Mouse (Mus musculus) retina, embryonic 14.5 days (tissue): ENCODE measurements around the gene Lrp3.
A peak's percentile ranks its signal among the peaks of the same experiment; 100 is the strongest.

ENCODE experiments used
- DNase-seq: peaks from one replicate; pipeline ENCODE4 v3.0.0-alpha.2; 2015; ENCODE audit warnings: low spot score

Gene Lrp3

DNA sequence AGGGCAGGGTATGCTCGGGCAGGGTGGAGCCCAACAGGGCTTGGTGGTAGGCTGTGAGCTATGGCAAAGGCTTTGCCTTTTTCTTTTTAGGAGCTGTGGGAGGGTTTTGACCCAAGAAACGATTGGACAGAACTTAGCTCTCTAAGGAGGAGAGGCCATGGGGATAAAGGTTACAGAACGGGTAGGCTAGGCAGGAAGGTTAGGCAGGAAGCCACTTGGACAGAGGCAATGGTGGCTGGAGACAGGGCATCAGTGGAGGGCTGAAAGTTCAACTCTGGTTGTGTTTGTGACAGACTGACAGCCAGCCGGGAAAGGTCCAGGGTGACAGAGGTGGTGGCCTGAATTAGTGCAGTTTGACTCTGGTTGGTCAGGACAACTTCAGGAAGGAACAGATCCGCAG, 25.6 kb downstream of the Lrp3 start:
- DNase-seq = no peak

DNA sequence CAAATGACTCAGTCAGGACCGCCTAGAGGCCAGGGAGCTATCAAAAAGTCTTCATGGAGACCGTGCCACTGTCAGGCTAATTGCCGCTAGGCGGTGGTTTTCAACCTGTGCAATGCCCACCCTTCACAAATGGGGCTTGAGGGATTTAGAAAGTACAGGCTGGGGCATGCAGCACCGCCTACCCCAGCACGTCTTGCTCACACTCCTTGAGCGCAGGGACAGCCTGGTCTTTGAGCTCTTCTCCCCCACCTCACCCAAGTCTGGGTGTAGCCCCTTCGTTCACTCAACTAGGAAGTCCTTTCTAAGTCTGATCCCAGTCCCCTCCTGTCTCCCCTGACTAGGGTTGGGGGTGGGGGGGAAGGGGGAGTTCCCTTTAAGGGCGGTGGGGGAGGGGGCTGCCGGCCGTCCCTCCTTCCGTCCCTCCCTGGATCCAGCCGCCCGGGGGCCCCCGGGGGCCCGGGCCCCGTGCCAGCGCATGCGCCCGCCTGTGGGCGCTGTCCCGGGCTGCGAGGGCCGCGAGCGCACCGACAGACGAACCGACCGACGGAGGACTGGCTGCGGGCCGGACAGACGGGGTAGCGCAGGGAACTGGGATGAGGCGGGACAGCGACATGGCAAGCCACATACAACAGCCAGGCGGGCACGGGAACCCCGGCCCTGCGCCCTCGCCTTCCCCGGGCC, 29.3 kb downstream of the Lrp3 start, which contains the start of gene Slc7a10:
Gene Slc7a10, plus strand, starts transcription at position 497 of the 681 bp plus-strand sequence.
- peak; percentile 49 for DNase-seq

DNA sequence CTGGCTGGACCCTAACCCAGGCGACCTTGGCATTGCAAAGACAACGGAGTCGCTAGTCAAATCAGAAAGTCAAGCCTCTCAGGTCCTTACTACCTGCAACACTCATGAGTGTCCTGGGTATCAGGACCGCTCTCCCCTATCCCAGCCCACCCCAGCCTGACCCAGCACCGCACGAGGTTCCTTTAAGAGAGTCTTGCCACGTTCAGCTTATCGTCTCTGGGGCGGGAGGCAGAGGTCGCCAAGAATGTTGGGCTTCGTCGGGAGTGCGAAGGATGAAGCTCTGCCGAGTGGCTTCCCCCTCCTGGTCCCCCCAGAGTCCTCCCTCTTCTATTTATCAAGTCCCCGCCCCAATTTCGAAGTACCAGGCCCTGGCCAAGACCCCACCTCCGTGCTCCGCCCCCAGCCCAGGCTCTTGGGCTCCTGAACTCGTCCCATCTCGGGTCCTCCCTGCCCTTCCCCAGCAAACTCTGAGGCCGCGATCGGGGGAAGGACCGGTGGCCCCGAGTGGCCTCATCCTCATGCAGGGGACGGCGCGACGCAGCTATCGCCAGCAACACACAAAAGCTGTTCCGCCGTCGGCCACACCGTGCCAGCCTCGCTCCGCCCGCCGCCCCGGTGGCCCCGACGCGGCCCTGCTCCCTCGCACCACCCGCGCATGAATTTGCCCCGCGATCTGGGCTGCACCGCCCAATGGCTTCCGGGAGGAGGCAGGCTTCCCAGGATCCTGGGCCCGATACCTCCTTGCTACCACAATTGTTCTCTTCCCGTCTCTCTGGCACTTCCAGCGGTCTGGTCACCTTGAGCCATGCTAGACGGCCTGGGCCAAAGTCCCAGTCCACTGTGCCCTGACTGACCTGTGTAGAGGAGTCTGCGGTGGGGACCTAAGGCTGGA, 30.2 kb downstream of the Lrp3 start:
- peak; percentile 67 for DNase-seq

DNA sequence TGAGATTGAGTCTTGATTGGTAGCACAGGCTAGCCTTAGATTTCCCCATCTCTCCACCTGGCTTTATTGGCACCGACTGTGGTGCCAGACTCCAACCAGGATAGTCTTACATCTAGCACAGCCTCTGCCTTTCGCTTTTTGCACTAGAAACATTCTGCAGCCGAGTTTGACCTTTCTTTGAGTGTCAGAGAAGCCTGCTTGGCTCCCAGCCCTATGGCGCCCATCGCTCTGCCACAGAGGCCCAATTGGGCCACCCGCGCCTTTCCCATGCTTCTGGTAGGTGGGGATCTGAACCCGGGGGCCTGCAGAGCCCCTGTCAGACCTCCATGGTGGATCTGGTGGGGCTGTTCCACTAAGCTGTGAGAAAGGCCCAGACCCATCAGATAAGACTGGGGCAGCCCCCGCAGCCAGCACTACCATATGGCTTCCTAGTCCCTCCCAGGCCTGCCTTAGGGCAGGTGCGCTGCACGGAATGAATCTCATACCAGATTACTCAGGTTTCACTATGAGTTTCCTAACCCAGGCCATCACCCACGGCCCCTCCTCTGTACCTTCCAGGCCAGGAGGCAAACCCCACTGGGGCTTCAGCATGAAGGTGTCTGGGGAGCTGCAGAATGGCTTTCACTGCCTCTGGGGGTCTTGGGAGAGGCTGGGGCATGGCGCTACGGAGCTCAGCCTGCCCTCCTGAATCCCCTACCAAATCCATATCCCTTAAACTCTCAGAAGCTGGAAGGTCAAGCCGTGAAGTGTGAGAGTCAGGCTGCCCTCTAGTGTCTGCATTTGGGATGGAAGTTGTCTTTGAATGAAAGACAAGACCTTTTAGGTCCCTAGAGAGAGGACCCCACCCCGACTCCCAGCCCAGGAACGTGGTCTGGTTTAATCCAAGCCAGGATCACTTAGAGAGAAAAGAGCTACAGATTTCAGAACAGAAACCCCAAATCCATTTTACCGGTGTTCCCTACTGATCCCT, 38.6 kb downstream of the Lrp3 start:
- peak; percentile 80 for DNase-seq

DNA sequence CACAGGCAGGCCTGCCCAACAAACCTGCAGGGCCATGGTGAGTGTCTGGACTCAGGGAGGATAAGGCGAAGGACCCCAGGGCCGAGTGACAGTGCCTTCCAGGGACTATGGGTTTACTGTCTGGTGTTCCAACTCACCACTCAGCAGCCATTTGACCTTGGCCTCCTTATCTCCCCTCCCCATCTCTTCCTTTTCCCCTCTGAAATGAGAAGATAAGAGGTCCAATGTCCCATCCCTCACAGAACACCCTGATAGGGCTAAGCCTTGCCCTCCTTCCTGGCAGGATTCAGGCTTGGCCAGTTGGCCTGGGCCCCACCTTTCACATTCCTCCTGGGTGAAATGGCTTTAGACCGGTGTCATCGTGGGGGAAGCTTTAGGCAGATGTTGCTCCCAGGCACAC, 39.8 kb downstream of the Lrp3 start:
- no peak for DNase-seq

DNA sequence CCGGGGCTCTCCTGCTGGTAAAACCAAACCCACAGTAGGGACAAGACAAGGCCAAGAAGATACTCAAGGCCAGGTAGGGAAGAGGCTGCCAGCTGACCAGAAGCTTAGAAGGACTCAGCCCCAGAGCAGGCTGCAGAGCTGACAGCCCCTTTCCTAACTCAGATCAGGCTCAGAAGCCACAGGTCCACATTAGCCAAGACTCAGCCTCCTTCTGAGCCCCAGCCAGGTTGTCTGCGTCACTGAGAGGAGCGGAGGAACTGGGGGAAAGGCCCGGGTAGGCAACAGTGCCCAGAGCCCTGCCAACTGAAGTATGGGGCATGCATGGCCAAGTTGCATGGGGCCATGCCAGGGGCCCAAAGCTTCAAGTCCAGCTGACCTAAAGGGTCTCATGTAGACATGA, 42.8 kb downstream of the Lrp3 start:
- DNase-seq = no peak

DNA sequence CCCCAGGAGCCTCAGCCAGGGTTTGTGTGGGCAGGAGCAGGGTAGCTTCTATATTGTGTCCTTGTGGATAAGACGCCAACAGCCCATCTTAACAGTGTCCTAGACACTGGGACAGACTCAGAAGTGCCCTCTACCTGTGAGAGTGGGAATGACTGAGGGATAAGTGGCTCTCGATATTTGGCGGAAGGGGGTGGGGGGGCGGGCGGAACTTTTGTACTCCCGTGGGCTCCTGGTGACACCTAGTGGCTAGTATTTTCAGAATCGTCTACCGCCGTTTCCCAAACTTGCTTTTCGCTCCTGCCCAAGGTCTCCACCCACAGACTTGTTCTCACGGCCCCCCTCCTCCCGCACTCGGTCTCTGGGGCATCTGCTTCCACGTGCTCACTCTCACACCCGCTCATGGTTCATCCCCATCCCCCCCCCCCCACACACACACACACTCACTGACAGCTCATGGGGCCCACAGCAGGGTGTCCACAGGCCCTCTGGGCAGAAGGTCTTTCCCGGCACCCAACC, 43.4 kb downstream of the Lrp3 start:
- DNase-seq = peak; percentile 96

DNA sequence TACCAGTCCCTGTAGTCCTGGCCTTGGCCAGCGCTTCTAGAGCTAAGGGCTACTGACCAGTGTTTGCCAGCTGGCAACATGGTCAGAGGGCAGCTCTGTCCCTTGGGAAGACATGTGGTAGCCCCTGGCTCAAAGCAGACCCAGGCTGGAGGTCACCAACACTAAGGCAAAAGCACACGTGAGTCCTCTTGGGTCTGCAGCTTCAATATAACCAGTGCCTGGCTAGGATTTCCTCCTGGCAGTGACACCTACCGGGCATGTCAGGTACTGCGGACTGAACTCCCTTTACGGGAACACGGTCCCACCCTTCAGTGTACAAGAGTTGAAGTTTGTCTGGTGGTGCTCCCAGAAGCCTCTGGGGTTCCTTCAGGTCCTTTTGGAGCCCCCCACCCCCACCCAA, 46.0 kb downstream of the Lrp3 start:
- DNase-seq = peak; percentile 93

DNA sequence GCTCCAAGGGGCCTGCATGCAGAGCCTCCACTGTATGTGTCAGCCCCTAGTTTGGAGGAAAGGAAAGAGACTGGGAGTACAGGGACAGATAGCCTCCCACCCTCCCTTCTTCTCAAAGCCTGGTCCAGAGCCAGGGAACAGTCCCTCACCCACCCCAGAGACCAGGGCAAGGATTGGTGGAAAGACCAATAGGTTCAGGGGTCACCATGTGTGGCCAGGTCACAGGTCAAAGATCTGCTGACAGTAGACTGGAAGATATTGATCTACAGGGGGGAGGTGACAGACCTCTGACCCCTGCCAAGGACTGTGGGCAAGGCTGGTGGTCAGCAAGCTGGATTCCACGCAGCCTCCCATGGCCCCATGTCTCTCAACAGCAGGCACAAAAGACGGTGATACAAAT, 47.4 kb downstream of the Lrp3 start:
- DNase-seq = no peak

DNA sequence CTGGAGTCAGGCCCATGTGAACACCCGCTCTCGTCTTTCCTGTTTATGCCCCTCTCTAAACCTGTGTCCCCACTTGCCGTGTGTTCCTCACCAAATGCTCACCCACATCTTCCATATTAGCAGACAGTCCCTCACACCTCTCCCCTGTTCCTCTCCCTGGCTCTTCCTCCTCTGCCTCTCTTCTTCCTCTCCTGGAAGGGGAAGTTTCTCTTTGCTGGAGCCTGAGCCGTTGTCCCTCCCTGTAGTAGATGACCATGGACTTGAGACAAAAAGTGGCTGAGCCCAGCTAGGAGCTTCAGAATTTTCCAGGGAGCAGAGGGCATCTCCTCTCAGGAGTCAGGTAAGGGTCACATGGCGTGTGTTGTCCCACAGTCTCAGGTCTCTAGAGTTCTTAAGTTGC, 48.3 kb downstream of the Lrp3 start:
- no peak for DNase-seq

DNA sequence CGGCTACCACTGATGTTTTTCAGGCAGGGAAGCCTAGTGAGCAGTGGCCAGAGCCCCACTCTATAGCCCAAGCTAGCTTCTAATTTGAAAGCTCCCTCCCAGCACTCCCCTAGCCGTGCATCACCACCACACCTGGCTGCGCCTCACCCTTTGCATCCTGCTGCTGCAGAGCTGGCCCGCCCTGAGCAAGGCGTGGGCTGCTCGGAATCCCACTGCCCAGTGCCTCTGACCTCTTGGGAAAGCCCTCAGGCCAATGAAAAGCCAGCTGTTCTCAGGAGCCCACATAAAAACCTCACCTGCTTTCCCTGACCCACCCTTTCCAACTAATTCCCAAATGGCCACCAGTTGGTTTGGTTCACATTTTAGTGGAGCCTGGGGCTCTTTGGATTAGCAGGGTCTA, 51.2 kb downstream of the Lrp3 start:
- DNase-seq = no peak

DNA sequence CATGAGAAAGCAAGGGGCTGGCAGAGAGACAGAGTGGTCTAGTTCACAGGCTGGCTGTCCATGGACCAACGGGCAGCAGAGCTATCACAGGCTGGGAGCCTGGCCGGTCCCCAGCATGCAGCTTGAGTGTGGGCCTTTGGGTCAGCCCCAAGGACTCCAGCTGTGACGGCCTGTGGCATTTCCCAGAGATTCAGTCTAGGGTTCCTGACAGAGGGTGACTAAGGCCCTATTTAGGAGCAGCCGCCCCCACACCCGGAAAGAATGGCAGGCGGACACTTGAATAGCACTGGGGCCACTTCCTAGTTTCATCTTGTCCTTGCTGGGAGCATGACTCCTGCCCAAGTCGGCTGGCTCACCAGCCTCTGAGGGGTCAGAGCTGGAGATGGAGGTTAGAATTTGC, 51.7 kb downstream of the Lrp3 start:
- DNase-seq = no peak

DNA sequence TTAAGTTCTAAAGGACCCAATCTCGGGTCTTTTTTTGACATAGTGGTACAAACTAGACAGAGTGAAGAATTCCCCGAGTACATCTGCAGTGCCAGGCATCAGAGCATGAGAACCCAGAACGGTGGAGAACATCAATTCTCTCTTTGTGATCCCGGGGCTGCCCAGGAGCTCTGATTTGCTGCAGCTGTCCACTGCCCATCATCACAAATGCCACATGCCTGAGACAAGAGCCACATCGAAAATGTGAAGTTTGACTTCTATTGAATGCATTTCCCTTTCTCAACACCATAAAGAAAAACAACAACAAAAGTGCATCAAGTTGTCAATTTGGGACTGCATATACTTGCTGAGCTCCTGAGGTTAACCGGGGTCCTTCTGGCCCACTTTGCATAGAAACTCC, 52.9 kb downstream of the Lrp3 start:
- no peak for DNase-seq

DNA sequence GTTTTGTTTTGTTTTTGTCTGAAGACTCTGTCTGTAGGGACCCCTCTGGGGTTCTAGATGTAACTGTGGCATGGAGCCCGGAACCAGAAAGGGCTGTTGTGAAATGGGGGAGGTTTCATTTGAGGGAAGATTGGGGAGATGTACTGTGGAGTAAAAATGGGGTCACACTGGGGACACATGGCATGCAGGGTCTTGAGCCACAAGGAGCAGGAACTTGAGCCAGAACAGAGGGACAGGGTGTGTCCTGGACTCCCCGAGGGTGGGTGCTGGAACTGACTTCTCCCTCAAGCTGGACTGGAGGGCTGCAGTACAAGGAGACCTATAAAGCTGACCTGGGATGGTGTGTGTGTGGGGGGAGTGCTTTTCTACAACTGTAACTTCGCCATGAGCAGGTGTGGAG, 57.8 kb downstream of the Lrp3 start:
- DNase-seq = no peak

DNA sequence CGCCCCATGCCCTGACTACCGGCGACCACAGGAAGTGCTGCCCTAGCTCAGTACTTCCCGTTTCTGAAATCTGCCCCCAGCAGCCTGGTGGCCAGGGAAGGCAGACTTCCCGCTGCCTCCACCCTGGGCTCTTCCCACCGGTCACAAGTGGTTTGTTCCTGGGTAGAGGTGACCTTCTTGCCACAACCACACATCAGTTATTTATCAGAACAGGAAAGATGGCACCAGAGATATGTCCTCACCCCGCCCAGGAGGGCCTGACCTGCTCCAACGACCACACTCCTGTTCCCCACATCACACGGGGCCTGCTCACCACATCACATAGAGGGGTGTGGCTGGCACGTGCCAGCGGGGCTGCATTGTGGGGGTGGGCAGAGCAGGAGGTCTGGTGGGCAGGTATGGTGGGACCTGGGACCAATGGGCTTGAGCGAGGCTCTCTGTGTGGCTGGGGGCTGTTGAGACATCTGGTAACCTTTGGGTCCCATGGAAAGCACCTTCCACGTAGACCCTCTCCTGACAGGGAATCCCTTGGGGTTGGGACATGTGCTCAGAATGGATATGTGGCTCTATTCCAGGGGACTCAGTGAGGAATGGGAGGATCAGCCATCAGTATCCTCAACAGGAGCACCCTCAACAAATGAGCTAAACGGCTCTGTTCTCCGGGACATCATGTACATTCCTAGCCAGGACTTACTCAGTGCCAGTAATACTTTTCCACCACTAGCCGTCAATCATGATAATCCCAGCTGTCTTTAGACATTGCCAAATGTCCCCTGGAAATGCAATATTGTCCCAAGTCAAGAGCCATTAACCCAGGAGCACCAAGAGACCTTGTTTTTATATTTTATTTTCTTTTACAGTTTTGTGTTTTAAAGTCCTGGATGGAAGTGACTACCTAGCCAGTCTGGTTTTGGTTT, 58.5 kb downstream of the Lrp3 start:
- no peak for DNase-seq

DNA sequence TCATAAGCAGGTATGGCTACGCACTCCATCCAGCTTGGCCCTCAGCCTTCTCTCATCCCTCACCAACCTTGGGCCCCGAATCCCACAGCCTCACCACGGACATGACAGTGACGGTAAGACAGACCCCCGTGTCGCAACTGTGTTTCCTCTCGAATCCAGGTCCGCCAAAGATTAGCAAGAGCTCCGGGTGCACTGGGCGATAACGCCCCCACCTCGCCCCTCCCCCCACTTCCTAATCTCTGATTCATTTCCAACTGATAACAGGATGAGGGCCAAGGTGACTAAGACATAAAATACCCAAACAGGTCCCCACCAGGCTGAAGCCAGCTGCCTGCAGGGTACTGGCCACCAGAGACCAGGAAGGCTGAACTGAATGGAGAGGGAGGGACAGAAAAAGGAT, 60.8 kb downstream of the Lrp3 start:
- no peak for DNase-seq

DNA sequence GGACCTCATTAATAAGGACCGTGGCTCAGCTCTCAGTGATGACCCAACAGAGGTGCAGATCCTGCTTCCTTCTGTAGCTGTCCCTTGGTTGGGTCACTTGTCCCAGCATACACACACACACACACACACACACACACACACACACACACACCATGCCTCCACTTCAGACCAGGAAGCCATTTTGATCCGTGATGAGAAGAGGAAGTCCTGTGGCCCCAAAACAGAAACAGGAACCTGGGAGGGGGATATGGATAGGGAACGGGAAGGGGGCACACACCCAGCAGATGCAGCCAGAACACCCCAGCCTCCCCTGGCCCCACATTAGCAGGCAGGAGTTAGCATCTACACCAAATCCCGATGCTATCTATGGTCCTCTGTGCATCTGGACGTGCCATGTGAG, 64.4 kb downstream of the Lrp3 start:
- DNase-seq = no peak
